Mouse (Mus musculus): Measurements from ENCODE around the gene Gnl3.

The Gnl3 gene

DNA sequence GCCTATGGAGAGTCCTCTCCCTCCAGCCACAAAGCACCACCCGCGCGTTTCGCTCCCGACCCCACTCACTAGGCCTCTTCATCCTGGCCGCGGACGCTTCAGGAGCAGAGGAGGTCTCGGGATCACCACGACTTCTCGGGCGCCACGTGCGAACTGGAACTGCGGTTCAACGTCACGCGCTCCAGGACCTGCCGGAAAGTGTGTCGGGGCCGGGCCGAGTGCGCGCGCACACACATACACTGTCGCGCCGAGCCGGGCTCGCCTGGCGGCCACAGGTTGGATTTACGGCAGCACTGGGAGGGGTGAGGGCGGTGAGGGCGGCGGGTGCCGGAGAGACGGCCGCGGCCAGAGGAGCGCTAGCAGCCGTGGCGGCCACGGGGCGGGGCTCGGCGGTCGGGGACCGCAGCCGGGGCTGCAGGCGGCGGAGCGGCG is at the start of gene Gnl3, which contains the start of gene Pbrm1:
TSS of gene Gnl3 (minus strand) at position 293 of the 432 bp plus-strand sequence.
TSS of gene Pbrm1 (plus strand) at position 279 of the 432 bp plus-strand sequence.
- peak; percentile 97 for DNase-seq (ENCODE audit: low spot score)

GRCm38 (mm10) chr14:31062277-31062676 is 43.3 kb upstream of the Gnl3 start:
- no peak for DNase-seq (ENCODE audit: low spot score)

GRCm38 (mm10) chr14:31045817-31046216 is 26.9 kb upstream of the Gnl3 start:
- no peak for DNase-seq (ENCODE audit: low spot score)

DNA sequence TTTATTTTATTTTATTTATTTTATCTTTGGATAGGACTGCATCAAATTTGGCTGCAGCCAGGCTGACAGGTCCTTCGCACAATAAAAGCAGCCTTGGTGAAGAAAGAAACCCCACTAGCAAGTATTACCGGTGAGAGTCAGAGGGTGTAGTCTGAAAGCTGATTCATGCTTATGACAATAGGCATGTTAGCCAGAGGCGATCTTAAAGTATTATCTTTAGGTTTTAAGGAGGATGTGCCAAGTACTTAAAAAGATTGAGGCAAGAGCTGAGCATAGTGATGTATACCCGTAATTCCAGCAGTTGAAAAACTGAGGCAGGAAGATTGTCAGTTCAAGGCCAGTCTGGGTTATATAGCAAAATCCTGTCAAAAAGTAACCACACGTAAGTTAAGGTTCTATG is 26.3 kb upstream of the Gnl3 start:
- no peak for DNase-seq (ENCODE audit: low spot score)

DNA sequence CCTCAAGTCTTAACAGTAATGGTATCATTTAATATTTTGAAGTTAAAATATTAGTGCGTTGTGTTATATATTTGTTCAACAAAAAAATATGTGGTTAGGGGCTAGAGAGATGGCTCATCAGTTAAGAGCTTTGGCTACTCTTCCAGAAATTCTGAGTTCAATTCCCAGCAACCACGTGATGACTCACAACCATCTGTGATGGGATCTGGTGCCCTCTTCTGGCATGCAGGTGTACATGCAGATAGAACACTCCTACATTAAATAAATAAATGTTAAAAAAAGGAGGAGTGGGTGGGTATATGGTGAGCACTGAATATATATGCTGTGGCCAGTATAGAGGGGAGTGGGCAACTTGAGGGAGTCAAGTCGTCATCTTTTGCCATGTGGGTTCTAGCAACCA is 6.8 kb upstream of the Gnl3 start:
- no peak for DNase-seq (ENCODE audit: low spot score)

GRCm38 (mm10) chr14:31022579-31022978 is 3.6 kb upstream of the Gnl3 start:
- DNase-seq (ENCODE audit: low spot score), result no peak

DNA sequence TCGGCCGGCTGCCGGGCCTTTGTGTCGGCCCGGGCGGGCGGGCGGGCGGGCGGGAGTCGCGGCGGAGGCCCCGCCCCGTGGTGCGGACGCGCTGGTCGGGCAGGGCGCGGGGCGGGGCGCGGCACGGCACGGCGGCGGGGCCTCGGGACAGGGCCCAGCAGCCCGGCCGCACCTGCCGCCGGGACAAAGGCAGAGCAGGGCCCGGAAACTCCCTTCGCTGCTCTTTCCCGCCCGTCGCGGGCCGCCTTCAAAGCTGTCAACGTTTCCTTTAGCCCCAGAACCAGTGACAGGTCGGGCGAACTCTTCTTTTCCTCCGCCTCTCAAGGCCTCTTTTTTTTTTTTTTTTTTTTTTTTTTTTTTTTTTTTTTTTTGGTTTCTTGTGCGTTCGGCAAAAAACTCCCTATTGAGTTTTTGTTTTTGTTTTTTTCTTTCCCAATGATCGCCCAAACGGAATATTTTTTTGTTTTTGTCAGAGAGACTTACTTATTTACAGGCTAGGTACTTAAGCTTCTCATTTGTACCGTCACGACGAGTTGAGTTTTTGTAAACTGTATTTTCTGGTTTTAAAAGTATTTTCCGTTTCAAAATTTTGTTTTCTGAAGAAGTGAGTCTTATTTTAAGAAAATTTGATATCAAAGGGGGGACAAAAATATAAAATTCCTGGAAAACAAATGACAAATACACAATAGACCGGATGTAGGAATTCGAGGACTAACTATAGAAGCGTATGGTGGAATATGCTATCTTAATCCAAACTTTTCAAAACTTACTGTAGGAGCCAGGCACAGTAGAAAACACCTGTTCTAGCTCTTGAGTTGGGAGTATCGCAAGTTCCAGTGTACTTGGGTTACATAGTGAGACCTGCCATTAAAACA is 616 bp upstream of the Gnl3 start:
- peak; percentile 82 for DNase-seq (ENCODE audit: low spot score)

GRCm38 (mm10) chr14:31017854-31018253 is 1.1 kb downstream of the Gnl3 start:
- DNase-seq (ENCODE audit: low spot score), result no peak

- no peak for DNase-seq (ENCODE audit: low spot score)
Measured at GRCm38 (mm10) chr14:31016063-31016462, 2.9 kb downstream of the Gnl3 start.

- DNase-seq (ENCODE audit: low spot score), result no peak
Measured at GRCm38 (mm10) chr14:31013928-31014327, 5.0 kb downstream of the Gnl3 start.

- DNase-seq (ENCODE audit: low spot score), result no peak
Measured at GRCm38 (mm10) chr14:31011588-31011987, 7.4 kb downstream of the Gnl3 start.

- no peak for DNase-seq (ENCODE audit: low spot score)
Measured at GRCm38 (mm10) chr14:31006779-31007178, 12.2 kb downstream of the Gnl3 start.

GRCm38 (mm10) chr14:31004527-31004926 is 14.4 kb downstream of the Gnl3 start:
- DNase-seq (ENCODE audit: low spot score), result no peak

- peak; percentile 87 for DNase-seq (ENCODE audit: low spot score)
Measured at GRCm38 (mm10) chr14:31001307-31002205, 17.4 kb downstream of the Gnl3 start, which contains the start of the genes Glt8d1 and Spcs1. Gene Glt8d1 (plus strand): TSS chr14:31001400. Gene Spcs1 (minus strand): TSS chr14:31001672.

GRCm38 (mm10) chr14:31000816-31001306 is 18.1 kb downstream of the Gnl3 start:
- DNase-seq (ENCODE audit: low spot score), result no peak

- no peak for DNase-seq (ENCODE audit: low spot score)
Measured at GRCm38 (mm10) chr14:31000356-31000755, 18.6 kb downstream of the Gnl3 start.

DNA sequence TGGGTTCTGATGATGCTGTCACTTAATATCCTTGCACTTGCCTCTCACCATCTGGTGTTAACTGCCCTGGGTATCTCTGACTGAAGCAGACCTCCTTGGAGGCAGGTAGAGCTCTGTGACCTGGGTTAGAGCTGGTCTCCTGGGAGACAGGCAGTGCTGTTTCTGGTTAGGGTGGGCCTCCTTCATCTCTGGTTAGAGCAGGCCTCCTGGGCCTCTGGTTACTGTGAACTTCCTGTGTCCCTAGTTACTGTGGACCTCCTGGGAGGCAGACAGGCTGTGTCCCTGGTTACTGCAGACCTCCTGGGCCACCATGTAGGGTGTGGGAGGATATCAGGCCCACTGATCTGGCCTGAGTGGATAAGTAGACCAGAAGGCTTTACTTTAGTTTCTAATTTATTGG is 22.5 kb downstream of the Gnl3 start:
- no peak for DNase-seq (ENCODE audit: low spot score)

DNA sequence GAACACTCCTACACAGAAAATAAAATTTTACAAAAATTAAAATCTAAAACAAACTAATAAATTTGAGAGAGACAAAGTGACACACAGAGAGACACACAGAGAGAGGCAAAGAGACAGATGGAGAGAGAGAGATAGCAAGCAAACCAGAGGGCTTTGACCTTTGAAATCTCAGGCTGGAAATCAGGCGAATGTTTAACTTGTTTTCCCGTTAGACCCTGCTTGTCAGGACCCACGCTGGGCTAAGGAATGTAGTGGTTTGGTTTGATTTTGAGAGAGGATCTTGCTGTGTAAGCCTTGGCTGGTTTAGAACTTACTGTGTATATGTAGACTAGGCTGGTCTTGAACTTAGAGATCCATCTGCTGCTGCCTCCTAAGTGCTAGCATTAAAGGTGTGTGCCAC is 42.7 kb downstream of the Gnl3 start:
- DNase-seq (ENCODE audit: low spot score), result no peak

DNA sequence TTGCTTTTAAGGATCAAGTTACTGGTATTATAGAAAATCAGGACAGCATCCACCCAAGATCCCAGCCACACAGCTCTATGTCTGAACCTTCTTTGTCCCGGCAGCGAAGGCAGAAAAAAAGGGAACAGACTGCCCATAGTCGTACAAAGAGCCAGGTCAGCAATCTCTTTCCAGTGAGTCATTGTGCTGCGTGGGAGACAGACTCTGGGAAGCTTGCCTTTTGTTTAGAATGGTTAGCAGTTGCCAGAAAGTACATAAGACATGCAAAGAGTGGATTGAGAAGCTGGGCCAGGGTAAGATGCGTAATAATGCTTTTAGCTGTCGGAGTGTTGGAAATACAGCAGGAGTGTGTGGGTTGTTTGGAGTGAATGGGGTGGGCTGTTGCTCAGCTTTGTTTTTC is 44.7 kb downstream of the Gnl3 start:
- no peak for DNase-seq (ENCODE audit: low spot score)
